8 mouse cellular contexts compared by ENCODE assay signal in genomic region chr15:103085831-103086671, GRCm38 (mm10).
DNase-seq lines count a peak whose midpoint lies in the region; ATAC-seq lines count a peak whose summit lies in the region.

No protein-coding gene starts in this region.

- no peaks in the 10 kb centered on the region for H3K9me3 ChIP-seq in embryonic facial prominence, embryonic 15.5 days (replicated peaks)
- H3K9me3 ChIP-seq in hindbrain, embryonic 14.5 days (ENCODE audit: control insufficient read depth, low read length), result no peaks in the 10 kb centered on the region
- no peaks in the 10 kb centered on the region for H3K9me3 ChIP-seq in liver, embryonic 12.5 days (replicated peaks)

- 2% methylated on average over 61 of the region's 61 CpGs for WGBS in embryonic facial prominence, embryonic 15.5 days
- WGBS in hindbrain, embryonic 14.5 days, result 2% methylated on average over 60 of the region's 61 CpGs
- 4% methylated on average over 61 of the region's 61 CpGs for WGBS in liver, embryonic 12.5 days (ENCODE audit: insufficient replicate concordance)

- peak overlapping the region; percentile 26 for H3K4me3 ChIP-seq in embryonic facial prominence, embryonic 15.5 days (replicated peaks)
- H3K4me3 ChIP-seq in hindbrain, embryonic 14.5 days (replicated peaks; ENCODE audit: low read length), result peak overlapping the region; percentile 32
- H3K4me3 ChIP-seq in liver, embryonic 12.5 days, result peak overlapping the region; percentile 12

- no peaks in the 10 kb centered on the region for H3K36me3 ChIP-seq in embryonic facial prominence, embryonic 15.5 days
- H3K36me3 ChIP-seq in hindbrain, embryonic 14.5 days (replicated peaks; ENCODE audit: control insufficient read depth, insufficient read depth), result no peaks in the 10 kb centered on the region
- no peaks in the 10 kb centered on the region for H3K36me3 ChIP-seq in liver, embryonic 12.5 days

- no peak; the same call in 1 of the 2 replicates for ATAC-seq in embryonic facial prominence, embryonic 15.5 days (ENCODE audit: insufficient number of reproducible peaks, low FRiP score, low TSS enrichment, low read depth)
- ATAC-seq in hindbrain, embryonic 14.5 days (ENCODE audit: low FRiP score), result peak; percentile 32
- ATAC-seq in liver, embryonic 12.5 days, result no peak
- no peak for ATAC-seq in monocyte, adult 5-6 weeks (replicated peaks; ENCODE audit: insufficient number of reproducible peaks, low FRiP score, low TSS enrichment, poor library complexity, severe bottlenecking)

- H3K4me2 ChIP-seq in embryonic facial prominence, embryonic 15.5 days (replicated peaks), result peak overlapping the region; percentile 51
- peak overlapping the region; percentile 72 for H3K4me2 ChIP-seq in hindbrain, embryonic 14.5 days (replicated peaks)
- H3K4me2 ChIP-seq in liver, embryonic 12.5 days, result peak overlapping the region; percentile 51

- peak; percentile 10 for DNase-seq in right cerebral cortex, postnatal 25 days
- no peak for DNase-seq in right cerebral cortex, adult 18-20 months
- peak; percentile 61 for DNase-seq in hindbrain, embryonic 14.5 days (ENCODE audit: low spot score)
- DNase-seq in skeletal muscle tissue, adult 2 months (ENCODE audit: low read depth, low spot score), result peak; percentile 51
- DNase-seq in frontal cortex, postnatal 25 days (ENCODE audit: low spot score in 2 of 2), result no peak

- H3K9ac ChIP-seq in embryonic facial prominence, embryonic 15.5 days, result no peak overlapping the region
- peak overlapping the region; percentile 58 for H3K9ac ChIP-seq in hindbrain, embryonic 14.5 days
- H3K9ac ChIP-seq in liver, embryonic 12.5 days, result no peak overlapping the region

- peaks cover 97% of the 10 kb centered on the region for H3K27me3 ChIP-seq in embryonic facial prominence, embryonic 15.5 days
- peaks cover 61% of the 10 kb centered on the region for H3K27me3 ChIP-seq in hindbrain, embryonic 14.5 days (ENCODE audit: control insufficient read depth, insufficient read depth, low read length)
- peaks cover 100% of the 10 kb centered on the region for H3K27me3 ChIP-seq in liver, embryonic 12.5 days (replicated peaks)

- no peak overlapping the region for H3K27ac ChIP-seq in embryonic facial prominence, embryonic 15.5 days (replicated peaks)
- H3K27ac ChIP-seq in hindbrain, embryonic 14.5 days, result peak overlapping the region; percentile 75
- no peak overlapping the region for H3K27ac ChIP-seq in liver, embryonic 12.5 days

- peaks cover 20% of the 10 kb centered on the region for H3K4me1 ChIP-seq in embryonic facial prominence, embryonic 15.5 days
- peaks cover 22% of the 10 kb centered on the region for H3K4me1 ChIP-seq in hindbrain, embryonic 14.5 days (replicated peaks; ENCODE audit: control insufficient read depth, insufficient read depth, low read length)
- peaks cover 34% of the 10 kb centered on the region for H3K4me1 ChIP-seq in liver, embryonic 12.5 days

Comparison
In these comparisons a context has a peak if more than half of its experiments do, and no peak if none do; other contexts are left out.
1. DNase-seq: peak in right cerebral cortex, postnatal 25 days (single experiment), hindbrain, embryonic 14.5 days (single experiment) and skeletal muscle tissue, adult 2 months (single experiment); none in right cerebral cortex, adult 18-20 months (single experiment) and frontal cortex, postnatal 25 days (0 of 2).
2. Peak in every context shown above with its lines, with median percentiles within 50 percentile points of each other: H3K4me2 ChIP-seq and H3K4me3 ChIP-seq.